Mouse (Mus musculus): ENCODE data around the gene S1pr2.
"Not testable (repeated sequence)": the region's sequence is repeated elsewhere in the genome, so short reads cannot be mapped to it uniquely, and the experiment has no call there.

S1pr2 gene

DNA sequence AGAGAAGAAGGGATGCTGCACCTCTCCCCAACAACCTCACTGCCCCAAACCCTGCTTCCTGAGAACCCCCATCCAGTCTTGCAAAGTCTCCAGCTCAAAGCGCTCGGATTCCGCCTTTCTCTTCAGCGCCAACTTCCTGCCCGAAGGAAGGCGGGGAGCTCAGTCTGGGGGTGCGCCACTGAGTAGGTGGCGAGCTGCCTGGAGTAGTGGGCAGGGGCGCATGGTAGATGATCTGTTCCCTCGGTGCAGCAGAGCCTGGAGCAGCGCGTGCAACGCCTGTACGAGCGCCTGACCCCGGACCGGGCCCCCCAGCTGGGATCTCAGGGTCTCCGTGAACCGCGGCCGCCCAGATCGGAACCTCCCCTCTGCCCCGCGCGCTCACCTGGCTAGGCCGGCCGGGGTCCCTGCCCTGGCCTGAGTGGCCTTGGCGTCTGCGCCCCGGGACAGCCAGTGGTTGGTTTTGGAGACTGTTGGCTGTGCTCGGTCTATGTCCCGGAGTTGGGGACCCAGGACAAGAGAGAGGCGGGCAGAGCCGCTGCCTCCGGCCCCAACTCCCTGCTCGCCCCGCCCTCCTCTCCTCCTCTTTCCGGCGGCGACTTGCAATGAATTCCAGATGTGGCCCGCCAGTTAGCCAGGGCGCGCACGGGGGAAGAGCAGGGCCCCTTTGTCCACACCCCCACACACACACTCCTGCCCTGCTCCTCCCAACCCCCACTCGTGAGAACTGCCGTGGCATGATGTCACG lies at the start of gene S1pr2:
Gene S1pr2, minus strand, starts transcription at position 566 of the 745 bp plus-strand sequence.
- DNase-seq (ENCODE audit: low spot score), result peak; percentile 59

DNA sequence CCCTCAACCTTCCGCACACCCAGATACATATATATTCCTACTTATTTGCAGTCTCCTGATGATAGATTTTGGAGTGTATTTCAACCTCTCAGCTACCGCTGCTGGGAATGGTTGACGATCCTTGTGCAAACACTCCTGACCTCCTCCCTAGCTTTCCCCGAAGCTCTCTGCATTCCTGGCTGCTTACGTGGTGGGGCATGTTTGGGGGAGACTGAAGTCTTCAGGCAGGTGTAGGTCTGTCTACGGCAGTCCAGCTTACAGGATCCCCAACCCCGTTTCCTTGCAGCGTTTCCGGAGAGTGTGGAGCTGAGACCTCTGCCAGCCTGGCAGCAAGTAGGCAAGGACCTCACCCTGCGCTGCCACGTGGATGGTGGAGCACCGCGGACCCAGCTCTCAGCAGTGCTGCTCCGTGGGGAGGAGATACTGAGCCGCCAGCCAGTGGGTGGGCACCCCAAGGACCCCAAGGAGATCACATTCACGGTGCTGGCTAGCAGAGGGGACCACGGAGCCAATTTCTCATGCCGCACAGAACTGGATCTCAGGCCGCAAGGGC lies 48.8 kb upstream of the S1pr2 start:
- DNase-seq (ENCODE audit: low spot score), result no peak

DNA sequence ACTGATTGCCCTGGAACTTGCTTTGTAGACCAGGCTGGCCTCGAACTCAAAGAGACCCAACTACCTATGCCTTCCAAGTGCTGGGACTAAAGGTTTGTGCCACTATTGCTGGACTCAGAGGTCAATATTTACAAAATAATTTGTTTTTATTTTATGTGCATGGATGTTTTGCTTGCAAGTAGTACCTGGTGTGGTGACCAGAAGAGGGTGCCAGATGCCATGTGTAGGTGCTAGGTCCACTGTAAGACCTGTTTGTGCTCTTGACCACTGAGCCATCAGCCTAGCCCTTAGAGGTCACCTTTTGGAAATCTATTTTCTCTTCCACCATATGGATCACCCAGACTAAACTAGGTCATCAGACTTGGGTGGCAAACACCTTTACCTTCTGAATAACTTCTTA lies 46.1 kb upstream of the S1pr2 start:
- no peak for DNase-seq (ENCODE audit: low spot score)

DNA sequence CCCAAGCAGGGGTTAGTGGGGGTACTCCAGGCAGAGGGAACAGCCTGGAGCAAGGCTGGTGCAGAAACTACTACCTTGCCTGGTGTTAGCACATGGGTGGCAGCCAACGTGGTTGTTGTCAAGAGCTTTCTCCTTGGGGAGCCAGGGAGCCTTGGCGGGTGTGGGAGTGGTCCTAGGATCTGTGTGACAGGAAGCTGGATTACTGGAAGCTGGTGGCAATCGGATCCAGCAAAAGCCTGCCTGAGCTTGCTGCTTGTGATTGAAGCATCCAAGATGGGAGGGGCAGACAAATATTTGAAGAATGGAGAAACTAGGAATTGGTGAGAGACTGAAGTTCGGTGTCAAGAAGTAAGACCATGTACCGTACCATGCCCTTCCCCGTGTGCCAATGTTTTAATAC lies 45.7 kb upstream of the S1pr2 start:
- no peak for DNase-seq (ENCODE audit: low spot score)

DNA sequence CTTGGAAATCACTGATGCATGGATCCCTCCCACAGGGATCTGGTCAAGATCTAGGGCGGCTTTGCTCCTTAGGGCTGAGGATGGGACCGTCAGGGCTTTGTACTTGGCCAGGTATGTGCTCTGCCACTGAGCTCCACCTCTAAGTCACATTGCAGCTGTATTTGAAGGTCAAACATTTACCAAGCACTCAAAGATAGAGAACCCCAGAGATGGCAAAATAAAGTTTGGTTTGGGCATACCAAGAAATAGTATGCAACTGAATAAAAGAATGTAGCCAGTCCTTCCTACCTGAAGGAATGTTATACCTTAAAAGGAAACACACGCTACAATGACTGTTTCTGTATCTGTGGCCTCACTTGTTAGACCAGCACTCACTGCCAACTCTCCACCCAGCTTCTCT lies 44.8 kb upstream of the S1pr2 start:
- DNase-seq (ENCODE audit: low spot score), result no peak

DNA sequence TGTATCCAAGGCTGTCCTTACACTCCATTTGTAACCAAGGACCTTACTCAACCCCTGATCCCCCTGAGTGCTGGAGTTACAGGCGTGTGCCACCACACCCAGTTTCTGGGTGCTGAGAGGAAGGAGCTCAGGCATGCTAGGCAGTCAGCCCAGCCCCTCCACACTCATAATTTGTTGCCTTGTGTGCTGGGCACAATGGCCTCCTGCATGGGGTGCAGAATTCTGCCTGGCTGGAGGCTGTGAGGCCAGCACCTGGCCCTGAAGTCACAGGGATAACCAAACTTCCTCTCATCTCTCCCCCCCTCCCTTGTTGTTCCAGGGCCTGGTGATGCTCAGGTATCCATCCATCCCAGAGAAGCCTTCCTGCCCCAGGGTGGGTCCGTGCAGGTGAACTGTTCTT lies 42.0 kb upstream of the S1pr2 start:
- no peak for DNase-seq (ENCODE audit: low spot score)

DNA sequence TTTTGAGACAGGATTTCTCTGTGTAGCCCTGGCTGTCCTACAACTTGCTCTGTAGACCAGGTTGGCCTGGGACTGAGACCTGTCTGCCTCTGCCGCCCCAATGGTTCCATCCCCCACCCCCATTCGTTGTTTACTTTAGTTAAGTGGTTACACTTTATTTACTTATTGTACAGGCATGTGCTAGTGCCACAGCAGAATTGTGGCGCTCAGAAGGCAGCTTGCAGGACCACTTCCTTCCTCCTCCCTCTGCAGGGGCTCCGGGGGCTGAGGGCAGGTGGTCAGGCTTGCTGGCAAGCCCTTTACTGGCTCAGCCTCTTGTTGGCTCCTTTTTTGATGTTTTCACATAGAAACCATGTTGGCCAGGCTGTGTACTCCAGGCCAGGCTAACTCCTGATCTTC lies 40.6 kb upstream of the S1pr2 start:
- no peak for DNase-seq (ENCODE audit: low spot score)

DNA sequence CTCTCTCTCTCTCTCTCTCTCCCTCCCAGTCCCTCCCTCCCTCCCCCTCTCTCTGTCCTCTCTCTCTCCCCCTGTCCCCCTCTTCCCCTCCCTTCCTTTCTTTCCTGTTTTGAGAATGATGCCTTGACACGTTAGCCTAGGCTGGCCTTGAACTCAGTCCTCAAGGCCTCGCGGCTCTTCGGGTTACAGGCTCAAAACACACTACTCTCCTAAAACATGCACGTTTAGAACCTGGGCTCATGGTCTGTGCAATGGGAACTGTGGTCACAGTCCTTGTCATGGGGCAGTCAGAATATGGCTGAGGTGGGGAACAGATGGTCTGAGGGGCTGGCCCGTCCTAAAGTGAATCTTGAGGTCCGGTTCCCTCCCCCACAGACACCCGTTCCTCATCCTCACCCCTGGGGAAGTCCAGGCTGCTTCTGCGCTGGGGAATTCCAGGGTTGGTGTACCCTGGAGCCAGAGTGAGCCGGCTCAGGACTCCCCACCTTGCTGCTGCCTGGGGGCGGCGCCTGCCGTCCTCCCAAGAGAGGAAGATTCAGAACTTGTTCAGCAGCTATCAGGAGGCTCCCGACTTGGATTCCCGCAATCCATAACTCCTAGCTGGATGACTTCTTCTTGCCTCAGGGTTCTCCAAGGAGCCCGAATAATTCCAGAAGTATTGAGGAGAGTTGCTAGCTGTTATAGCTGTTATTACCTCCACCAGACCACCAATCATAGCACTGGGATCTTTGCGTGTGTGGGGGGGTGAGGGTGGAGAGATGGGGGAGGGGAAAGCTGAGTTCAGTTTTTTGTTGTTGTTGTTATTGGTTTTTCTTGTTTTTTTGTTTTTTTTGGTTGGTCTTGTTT lies 40.0 kb upstream of the S1pr2 start:
- no peak for DNase-seq (ENCODE audit: low spot score)

DNA sequence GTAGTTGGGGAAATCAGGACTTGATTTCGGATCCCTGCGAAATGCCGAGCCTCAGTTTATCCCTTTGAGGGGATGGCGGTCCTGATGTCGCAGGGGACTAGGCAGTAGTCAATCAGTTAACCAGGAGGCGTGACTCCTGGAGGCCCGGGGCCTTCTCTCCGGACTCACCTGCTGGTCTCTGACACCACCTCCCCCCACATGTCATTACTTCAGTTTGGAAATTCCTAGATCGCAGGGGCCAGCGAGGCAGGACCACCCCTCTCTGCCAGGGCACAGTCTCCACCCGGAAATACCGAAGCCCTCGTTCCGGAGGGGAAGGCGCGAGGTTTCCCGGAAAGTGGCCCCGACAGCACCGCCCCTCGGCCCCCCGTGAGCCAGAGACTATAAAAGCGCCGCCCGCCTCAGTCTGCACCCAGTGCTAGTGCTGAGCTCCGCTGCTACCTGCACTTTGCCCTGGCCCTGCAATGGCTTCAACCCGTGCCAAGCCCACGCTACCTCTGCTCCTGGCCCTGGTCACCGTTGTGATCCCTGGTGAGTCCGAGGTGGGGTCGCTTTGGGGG lies 39.1 kb upstream of the S1pr2 start, which contains the start of gene Icam1:
Gene Icam1, plus strand, starts transcription at position 415 of the 560 bp plus-strand sequence.
- peak; percentile 57 for DNase-seq (ENCODE audit: low spot score)

DNA sequence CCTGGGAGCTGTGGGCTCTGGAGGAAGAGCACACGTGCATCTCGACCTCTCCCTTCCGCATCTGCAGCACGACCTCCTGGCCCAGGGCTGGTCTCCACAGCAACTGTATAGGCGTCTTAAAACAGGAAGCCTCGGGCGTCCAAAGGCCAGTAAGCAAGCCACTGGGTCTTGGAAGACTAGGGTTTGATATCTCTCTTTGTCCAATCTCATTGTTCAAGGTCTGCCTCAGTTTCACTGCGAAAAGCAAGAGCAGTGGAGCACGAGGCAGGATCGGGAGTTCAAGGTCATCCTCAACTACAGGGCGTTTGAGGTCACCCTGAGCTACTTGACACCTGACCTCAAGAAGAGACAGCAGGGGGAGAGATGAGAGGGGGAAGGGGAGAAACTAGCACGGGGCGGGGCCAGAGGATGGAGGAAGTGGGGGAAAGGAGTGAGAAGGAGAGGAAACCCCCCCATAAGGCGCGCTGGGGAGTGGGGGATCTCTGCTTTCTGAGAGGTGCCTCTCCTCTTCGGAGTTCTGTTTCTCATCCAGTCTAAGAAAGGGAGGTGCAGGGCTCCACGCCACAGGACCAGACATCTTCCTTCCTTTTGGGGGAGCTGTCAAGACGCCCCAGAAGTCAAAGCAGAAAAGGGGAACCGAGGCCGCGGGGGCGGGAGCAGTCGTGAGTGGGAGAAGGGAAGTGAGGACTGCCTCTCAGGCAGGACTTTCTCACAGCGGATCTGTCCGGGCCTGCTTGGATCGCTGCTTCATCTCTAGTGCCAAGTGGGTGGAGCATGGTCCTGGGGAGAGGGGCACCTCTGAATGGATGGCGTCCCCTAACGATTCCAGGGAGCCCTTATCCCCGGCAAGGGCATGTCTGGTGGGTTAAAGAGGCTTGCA lies 38.4 kb upstream of the S1pr2 start:
- DNase-seq (ENCODE audit: low spot score), result peak; percentile 72

DNA sequence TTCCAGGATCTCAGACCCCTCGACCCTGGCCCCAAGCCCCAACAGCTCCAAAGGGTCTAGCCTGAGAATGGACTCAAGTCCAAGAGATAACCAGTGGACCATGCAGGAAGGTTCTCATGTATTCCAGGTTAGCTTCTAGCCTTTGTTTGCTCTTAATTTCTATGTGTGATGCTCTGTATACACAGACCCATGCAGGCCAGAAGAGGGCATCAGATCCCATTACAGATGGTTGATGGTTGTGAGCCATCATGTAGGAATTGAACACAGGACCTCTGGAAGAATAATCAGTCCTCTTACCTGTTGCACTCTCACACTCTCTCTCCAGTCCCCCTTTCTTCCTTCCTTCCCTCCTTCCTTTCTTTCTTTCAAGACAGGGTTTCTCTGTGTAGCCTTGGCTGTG lies 35.8 kb upstream of the S1pr2 start:
- DNase-seq (ENCODE audit: low spot score), result no peak

DNA sequence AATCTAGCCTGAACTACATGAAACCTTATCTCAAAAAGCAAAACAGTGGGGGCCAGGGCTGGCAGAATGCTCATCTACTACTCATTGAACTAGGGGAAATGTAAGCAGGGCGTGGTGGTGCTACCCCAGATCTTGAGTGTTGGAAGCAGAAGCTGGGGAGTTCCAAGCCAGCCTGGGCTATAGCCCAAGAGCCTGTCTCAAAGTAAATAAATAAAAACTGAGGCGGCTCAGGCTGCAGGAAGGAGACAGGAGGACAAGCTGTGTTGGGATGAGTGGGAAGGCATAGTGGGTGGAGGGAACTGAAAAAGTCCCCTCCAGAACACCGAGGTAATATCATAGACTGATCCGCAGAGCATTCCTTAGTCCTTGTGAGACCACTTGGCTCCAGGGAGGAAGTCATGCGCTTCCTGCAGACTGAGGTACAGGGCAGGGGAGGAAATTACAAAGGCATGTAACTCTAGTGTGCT lies 35.3 kb upstream of the S1pr2 start:
- DNase-seq (ENCODE audit: low spot score), result no peak

DNA sequence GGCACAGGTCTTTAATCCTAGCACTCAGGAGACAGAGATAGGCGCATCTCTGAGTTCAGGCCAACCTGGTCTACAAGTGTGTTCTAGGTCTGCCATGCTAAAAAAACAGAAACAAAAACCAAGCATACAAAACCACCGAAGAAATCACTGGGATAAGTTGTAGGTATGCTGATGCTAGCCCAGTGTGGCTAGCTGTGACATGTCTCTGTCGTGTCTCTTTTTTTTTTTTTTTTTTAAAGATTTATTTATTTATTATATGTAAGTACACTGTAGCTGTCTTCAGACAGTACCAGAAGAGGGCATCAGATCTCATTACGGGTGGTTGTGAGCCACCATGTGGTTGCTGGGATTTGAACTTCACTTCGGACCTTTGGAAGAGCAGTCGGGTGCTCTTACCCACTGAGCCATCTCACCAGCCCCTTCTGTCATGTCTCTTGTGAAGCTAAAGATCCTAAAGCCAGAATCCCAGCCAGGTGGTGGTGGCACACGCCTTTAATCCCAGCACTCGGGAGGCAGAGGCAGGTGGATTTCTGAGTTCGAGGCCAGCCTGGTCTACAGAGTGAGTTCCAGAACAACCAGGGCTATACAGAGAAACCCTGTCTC lies 34.5 kb upstream of the S1pr2 start:
- not testable (repeated sequence) for DNase-seq (ENCODE audit: low spot score)

DNA sequence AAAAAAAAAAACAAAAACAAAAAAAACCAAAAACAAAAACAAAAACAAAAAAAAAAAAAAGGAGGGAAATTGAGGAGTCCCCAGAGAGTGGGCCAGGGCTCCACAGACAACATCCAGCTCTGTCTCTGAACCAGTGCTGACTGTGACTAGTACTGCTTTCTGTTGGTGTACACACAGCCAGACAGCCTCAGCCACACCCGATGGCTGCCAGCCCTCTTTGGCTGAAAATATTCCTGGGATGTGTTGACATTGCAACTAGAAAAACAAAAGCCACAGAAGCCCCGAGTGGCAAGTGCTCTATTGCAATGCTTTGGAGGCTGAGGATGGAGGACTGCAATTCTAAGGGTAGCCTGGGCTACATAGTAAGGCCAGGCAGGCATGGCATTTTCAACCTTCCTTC lies 33.8 kb upstream of the S1pr2 start:
- DNase-seq (ENCODE audit: low spot score), result no peak

DNA sequence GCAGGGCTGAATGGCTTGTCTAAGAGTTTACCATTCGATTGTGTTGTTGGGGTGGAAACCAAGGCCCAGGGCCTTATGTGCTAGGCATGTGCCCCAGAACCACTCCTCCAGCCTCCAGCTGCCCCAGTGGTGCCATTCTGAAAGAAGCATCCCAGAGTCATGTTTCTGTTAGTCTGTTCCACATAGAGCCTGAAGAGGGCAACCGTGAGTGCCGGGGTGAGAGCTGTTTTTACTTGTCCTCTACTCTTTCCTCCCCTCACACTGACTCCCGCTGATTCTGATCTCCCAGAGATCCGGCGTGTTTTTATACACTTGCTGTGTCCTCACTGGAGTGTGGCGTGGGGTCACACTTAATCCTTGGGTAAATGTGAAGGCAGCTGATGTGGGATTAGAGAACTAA lies 31.4 kb upstream of the S1pr2 start:
- DNase-seq (ENCODE audit: low spot score), result no peak

DNA sequence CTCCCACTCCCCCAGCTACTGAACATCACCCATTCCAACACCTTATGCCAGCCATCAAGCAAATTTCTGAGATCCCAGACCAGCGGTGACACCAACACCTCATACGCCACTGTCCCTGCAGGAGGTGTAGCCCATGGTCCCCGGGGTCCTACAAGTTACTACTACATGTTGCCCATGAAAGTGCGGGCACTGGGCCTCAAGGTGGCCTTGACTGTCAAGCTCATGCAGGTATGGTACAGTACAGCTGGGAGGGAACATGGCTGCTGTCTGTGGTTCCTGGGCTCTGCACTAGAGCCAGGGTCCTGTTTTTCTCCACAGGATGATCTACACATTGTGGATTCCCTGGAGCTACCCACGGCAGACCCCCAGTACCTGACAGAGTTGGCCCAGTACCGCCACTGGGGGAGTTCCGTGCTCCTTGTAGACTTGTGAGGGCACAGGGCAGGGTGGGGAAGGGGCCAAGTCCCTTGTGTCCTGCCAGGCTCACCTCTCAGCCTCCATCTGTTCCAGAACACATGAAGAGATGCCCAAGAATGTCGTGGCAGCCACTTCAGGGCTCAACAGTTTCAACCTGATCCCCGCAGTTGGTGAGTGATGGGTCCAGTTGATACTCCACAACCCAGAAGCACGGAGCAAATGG lies 30.9 kb upstream of the S1pr2 start:
- DNase-seq (ENCODE audit: low spot score), result no peak

DNA sequence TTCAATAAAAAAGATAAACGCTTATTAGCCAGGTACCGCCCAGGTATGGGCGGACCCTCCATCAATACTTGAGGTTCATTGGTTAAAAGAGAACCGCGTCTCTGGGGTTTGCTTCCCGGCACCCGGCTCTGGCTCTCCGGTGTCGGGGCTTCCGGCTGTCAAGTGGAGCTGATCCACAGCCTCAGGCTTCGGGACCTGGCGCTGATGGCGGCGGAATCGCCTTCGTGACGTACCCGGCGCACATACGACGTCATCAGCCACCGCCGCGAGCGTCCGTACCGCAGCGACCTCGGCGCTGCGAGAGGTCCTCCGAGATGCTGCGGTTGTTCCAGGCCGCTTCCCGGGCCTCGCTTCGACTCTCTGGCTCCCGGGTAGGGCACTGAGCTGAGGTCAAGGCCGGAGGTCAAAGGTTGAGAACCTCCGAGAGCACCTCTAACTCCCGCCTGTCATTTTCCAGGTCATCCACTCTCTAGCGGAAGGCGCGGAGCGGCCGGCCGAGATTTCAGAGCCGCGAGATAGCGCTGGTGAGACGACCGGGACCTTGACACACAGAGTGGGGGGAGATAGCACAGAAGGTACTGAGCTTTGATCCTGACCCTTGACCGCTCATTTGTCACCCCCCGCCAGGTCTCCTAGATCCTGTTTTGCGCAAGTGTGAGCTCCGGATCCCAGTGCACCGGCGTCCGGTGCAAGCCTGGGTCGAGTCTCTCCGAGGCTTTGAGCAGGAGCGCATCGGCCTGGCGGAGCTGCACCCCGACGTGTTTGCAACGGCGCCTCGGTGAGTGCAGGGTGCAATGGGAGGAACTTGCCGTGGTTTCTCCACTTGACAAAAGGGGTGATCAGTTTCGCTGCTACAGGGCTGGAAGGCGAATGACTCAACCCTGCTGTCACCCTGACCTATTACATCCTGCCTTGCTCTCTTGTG lies 26.3 kb upstream of the S1pr2 start, which contains the start of gene Mrpl4:
Gene Mrpl4, plus strand, starts transcription at position 112 of the 925 bp plus-strand sequence.
- peak; percentile 87 for DNase-seq (ENCODE audit: low spot score)

DNA sequence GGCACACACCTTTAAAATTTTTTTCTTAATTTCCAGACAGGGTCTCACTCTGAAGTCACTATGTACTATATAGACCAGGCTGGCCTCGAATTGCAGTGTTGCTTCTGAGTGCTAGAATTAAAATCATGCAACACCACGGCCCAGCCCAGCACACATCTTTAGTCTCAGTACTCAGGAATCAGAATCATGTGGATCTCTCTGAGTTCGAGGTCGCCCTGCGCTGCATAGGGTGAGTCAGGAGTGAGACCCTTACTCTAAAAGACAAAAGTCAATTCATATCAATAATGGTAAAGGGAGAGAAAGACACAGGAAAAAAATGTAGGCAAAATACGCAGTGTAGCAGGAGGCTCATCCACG lies 25.7 kb upstream of the S1pr2 start:
- no peak for DNase-seq (ENCODE audit: low spot score)

DNA sequence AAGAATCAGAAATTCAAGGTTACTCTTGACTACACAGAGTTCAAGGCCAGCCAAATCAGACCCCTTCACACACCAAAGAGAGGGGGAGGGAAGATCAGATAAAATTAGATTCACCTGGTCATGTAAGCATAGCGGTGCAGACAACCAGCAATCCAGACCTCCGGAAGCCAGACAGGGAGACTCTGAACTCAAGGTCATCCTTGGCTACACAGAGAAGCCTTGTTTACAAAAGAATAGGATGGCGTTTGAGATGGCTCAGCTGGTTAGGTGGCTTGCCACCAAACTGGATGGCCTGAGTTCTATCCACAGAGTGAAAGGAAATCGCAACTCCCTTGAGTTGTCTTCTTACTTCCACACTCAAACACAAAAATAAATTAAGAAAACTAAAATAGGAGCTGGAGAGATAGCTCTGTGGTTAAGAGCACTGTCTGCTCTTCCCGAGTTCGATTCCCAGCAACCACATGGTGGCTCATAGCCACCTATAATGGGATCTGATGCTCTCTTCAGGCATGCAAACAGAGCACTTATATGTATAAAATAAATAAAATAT lies 25.1 kb upstream of the S1pr2 start:
- DNase-seq (ENCODE audit: low spot score), result no peak
